Mouse (Mus musculus) CH12.LX (cell line): ENCODE results near the gene Vmn2r102. TPM values are rescaled to one million over a fixed set of nuclear protein-coding genes. Genes with fewer than 3 reads are reported as not detected.

ENCODE experiments used
- DNase-seq: peaks from one replicate; pipeline ENCODE4 v3.0.0-alpha.2; 2013; ENCODE audit errors: extremely low read depth
- H3K27ac ChIP-seq: 2 replicates; pipeline ENCODE4 v1.5.1; 2012; ENCODE audit warnings: low read depth, mild to moderate bottlenecking, control low read depth, moderate library complexity; ENCODE audit not compliant: insufficient read depth
- H3K27me3 ChIP-seq: replicated peaks from 2 replicates; pipeline ENCODE3; 2012; ENCODE audit warnings: inconsistent platforms
- H3K36me3 ChIP-seq, 2 experiments: replicated peaks in 1 of 2; 2 replicates each; pipeline versions ENCODE3 to v1.6.1; 2012; ENCODE audit warnings: inconsistent platforms in 1 of 2, low read length in 1 of 2, mild to moderate bottlenecking in 1 of 2, mixed read lengths in 1 of 2, moderate library complexity in 1 of 2; ENCODE audit not compliant: control insufficient read depth in 1 of 2, insufficient read depth in 1 of 2
- H3K4me1 ChIP-seq, 2 experiments: 2 replicates each; pipeline ENCODE4 v1.6.1; 2012; ENCODE audit warnings: inconsistent platforms in 1 of 2, moderate library complexity in 1 of 2; ENCODE audit not compliant: insufficient read depth in 2 of 2, control insufficient read depth in 1 of 2
- H3K4me2 ChIP-seq: 2 replicates; pipeline ENCODE4 v1.6.1; 2012; ENCODE audit warnings: low read depth, mild to moderate bottlenecking, control low read depth; ENCODE audit not compliant: poor library complexity, insufficient read depth, severe bottlenecking
- H3K4me3 ChIP-seq, 3 experiments: fragments of 150-350 bp in 1 of 3; sonication (generic) in 1 of 3; replicated peaks in 1 of 3; 2 replicates each; pipeline versions ENCODE3 to v1.5.1; 2011 to 2012; ENCODE audit warnings: low read depth in 2 of 3, low read length in 2 of 3, mild to moderate bottlenecking in 2 of 3, moderate library complexity in 2 of 3, control low read depth in 1 of 3, improper control_type of control experiment in 1 of 3, inconsistent platforms in 1 of 3, mixed read lengths in 1 of 3; ENCODE audit not compliant: poor library complexity in 1 of 3
- H3K79me2 ChIP-seq: replicated peaks from 2 replicates; pipeline ENCODE4 v1.6.1; 2012; ENCODE audit warnings: mild to moderate bottlenecking, moderate library complexity; ENCODE audit not compliant: control insufficient read depth, poor library complexity, insufficient read depth, severe bottlenecking; ENCODE audit errors: extremely low read depth
- H3K9ac ChIP-seq: 2 replicates; pipeline ENCODE4 v1.6.1; 2012; ENCODE audit warnings: low read depth, mild to moderate bottlenecking, control low read depth, moderate library complexity; ENCODE audit not compliant: insufficient read depth
- H3K9me3 ChIP-seq: replicated peaks from 2 replicates; pipeline ENCODE3; 2012; ENCODE audit warnings: low read length, inconsistent platforms, mixed read lengths
- BHLHE40 ChIP-seq: IDR thresholded peaks from 2 replicates; pipeline ENCODE4 v1.6.1; 2011; ENCODE audit warnings: mild to moderate bottlenecking, low read depth, low read length, improper control_type of control experiment
- E2F4 ChIP-seq: IDR thresholded peaks from 2 replicates; pipeline ENCODE4 v1.6.1; 2011; ENCODE audit warnings: low read depth, low read length, improper control_type of control experiment; ENCODE audit not compliant: insufficient replicate concordance
- HCFC1 ChIP-seq: IDR thresholded peaks from 2 replicates; pipeline ENCODE4 v1.6.1; 2012; ENCODE audit warnings: low read depth, mild to moderate bottlenecking, inconsistent platforms, low read length, improper control_type of control experiment
- MAFK ChIP-seq: IDR thresholded peaks from 2 replicates; pipeline ENCODE4 v1.6.1; 2011; ENCODE audit warnings: low read length, improper control_type of control experiment; ENCODE audit not compliant: insufficient replicate concordance
- MEF2A ChIP-seq: IDR thresholded peaks from 2 replicates; pipeline ENCODE4 v1.6.1; 2014; ENCODE audit warnings: low read depth, mild to moderate bottlenecking, inconsistent platforms, low read length, improper control_type of control experiment, borderline replicate concordance
- MXI1 ChIP-seq: IDR thresholded peaks from 2 replicates; pipeline ENCODE4 v1.6.1; 2011; ENCODE audit warnings: mild to moderate bottlenecking, low read depth, low read length, improper control_type of control experiment
- NRF1 ChIP-seq: IDR thresholded peaks from 2 replicates; pipeline ENCODE4 v1.6.1; 2014; ENCODE audit warnings: low read depth, mild to moderate bottlenecking, inconsistent platforms, low read length, improper control_type of control experiment, moderate library complexity
- RCOR1 ChIP-seq: conservative IDR thresholded peaks from 2 replicates; pipeline ENCODE4 v1.6.1; 2012; ENCODE audit warnings: low read depth, mild to moderate bottlenecking, inconsistent platforms, low read length, improper control_type of control experiment
- TBP ChIP-seq: conservative IDR thresholded peaks from 2 replicates; pipeline ENCODE4 v1.6.1; 2011; ENCODE audit warnings: low read depth, low read length, improper control_type of control experiment
- TCF12 ChIP-seq: IDR thresholded peaks from 2 replicates; pipeline ENCODE4 v1.6.1; 2014; ENCODE audit warnings: low read depth, mild to moderate bottlenecking, inconsistent platforms, low read length, improper control_type of control experiment
- UBTF ChIP-seq: IDR thresholded peaks from 2 replicates; pipeline ENCODE4 v1.6.1; 2012; ENCODE audit warnings: low read depth, mild to moderate bottlenecking, inconsistent platforms, low read length, improper control_type of control experiment, moderate library complexity
- ZKSCAN1 ChIP-seq: IDR thresholded peaks from 2 replicates; pipeline ENCODE4 v1.6.1; 2012; ENCODE audit warnings: low read depth, inconsistent platforms, low read length, improper control_type of control experiment, borderline replicate concordance
- dilution Hi-C: fragments of 300-500 bp; cut with MboI; formaldehyde crosslinking; loops from 2 replicates; pipeline ENCODE4 v1.14.3; 2020; ENCODE audit warnings: low sequenced_read_pairs; ENCODE audit not compliant: extremely low pct_unique_long_range_greater_than_20kb, extremely low pct_ligation_motif_present
- in situ Hi-C: fragments of 300-500 bp; cut with MboI; formaldehyde crosslinking; loops from 3 replicates; pipeline ENCODE4 v1.14.3; 2019; ENCODE audit warnings: low sequenced_read_pairs, low pct_ligation_motif_present, low pct_unique_long_range_greater_than_20kb, mixed read lengths
- polyA plus RNA-seq: library from polyadenylated mRNA; unstranded; fragments of >175 nt; gene quantifications from 2 replicates; pipeline ENCODE4 v1.2.1, GENCODE M21; 2012; ENCODE audit warnings: low read depth; ENCODE audit not compliant: insufficient read length
- total RNA-seq, 2 experiments: library from RNA; depleted of rRNA; stranded (reverse); fragments of 300-350 nt in 1 of 2; fragments of >200 nt in 1 of 2; gene quantifications; 2 replicates each; pipeline ENCODE4 v1.2.3; 2012 to 2014

Gene Vmn2r102
- total and polyA plus RNA-seq, 3 experiments, result not detected

DNA sequence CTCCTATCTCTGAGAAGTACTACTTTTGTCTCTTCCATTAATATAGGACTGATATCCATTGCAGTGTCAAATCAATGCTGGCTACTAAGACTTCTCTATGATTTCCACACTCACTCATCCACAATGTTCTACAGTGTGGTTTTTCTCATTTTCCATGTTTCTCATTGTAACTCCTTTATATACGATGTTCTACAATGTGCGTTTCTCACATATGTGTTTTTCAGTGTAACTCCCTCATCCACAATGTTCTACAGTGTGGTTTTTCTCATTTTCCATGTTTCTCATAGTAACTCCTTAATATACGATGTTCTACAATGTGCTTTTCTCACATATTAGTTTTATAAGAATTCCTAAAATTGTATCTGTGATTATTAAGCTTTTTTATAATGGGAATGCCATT lies 1.7 kb upstream of the Vmn2r102 start:
- DNase-seq, result no peak
- Histone ChIP-seq H3K4me1 (no peaks in the 10 kb centered on the region), H3K27me3 (no peaks in the 10 kb centered on the region), H3K9me3 (peaks cover 2% of the 10 kb centered on the region), H3K4me2 (no peak overlapping the region), H3K4me3 (no peak overlapping the region)
- no peak for TF ChIP-seq ZKSCAN1
- TF ChIP-seq BHLHE40, result no peak
- no peak for TF ChIP-seq MXI1
- no peak for TF ChIP-seq UBTF
- no peak for TF ChIP-seq MAFK
- TF ChIP-seq HCFC1, result no peak
- TF ChIP-seq TCF12, result no peak
- no peak for TF ChIP-seq NRF1
- TF ChIP-seq TBP, result no peak
- no peak for TF ChIP-seq E2F4
- TF ChIP-seq RCOR1, result no peak
- TF ChIP-seq, all 38 proteins: peak for 0
- H3K36me3 ChIP-seq, result no peaks in the 10 kb centered on the region
- no peak overlapping the region for H3K27ac ChIP-seq
- H3K79me2 ChIP-seq, result no peaks in the 10 kb centered on the region
- no peak overlapping the region for H3K9ac ChIP-seq
- in situ Hi-C loops, result no loop called here
- dilution Hi-C loops, result no loop called here

DNA sequence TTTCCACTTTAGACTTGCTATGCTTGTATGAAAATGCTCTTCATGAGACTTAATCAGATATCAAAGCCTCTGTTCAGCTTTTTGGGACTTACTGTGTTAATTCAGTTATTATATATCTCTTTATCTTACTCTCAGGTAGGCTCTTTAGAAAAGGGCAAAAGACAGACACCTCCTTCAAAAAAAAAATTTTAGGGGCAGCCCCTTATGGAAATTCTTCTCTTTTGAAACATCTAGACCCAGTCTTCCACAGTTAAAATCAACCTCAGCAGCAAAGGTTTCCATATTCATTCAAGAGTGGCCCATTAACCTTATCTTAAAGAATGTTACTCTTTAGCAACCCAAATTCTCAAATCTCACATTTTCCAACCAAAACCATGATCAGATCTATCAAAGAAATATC lies 31.9 kb downstream of the Vmn2r102 start:
- in situ Hi-C loops (no loop called here), dilution Hi-C loops (no loop called here)
- Histone ChIP-seq H3K4me2 (no peak overlapping the region), H3K27ac (no peak overlapping the region), H3K79me2 (no peaks in the 10 kb centered on the region), H3K4me1 (no peaks in the 10 kb centered on the region), H3K36me3 (no peaks in the 10 kb centered on the region), H3K9ac (no peak overlapping the region), H3K4me3 (no peak overlapping the region), H3K9me3 (peaks cover 10% of the 10 kb centered on the region)
- DNase-seq, result no peak
- TF ChIP-seq MEF2A (no peak), BHLHE40 (no peak)
- TF ChIP-seq, all 38 proteins: peak for 0
- H3K27me3 ChIP-seq, result no peaks in the 10 kb centered on the region

Other genes starting within 250 kb of the Vmn2r102 start
- not detected in 2 replicates for gene Vmn2r100, start 155.6 kb upstream of the Vmn2r102 start, total RNA-seq (2012; rRNA removed)
- not detected in 2 replicates for gene Vmn2r100, start 155.6 kb upstream of the Vmn2r102 start, total RNA-seq (2014; rRNA removed)
- not detected in 2 replicates for gene Vmn2r100, start 155.6 kb upstream of the Vmn2r102 start, polyA plus RNA-seq
- not detected in 2 replicates for gene Vmn2r101, start 83.1 kb upstream of the Vmn2r102 start, total RNA-seq (2012; rRNA removed)
- not detected in 2 replicates for gene Vmn2r101, start 83.1 kb upstream of the Vmn2r102 start, total RNA-seq (2014; rRNA removed)
- not detected in 2 replicates for gene Vmn2r101, start 83.1 kb upstream of the Vmn2r102 start, polyA plus RNA-seq
- gene Vmn2r103, start 113.0 kb downstream of the Vmn2r102 start, total RNA-seq (2012; rRNA removed), result not detected in 2 replicates
- not detected in 2 replicates for gene Vmn2r103, start 113.0 kb downstream of the Vmn2r102 start, total RNA-seq (2014; rRNA removed)
- gene Vmn2r103, start 113.0 kb downstream of the Vmn2r102 start, polyA plus RNA-seq, result not detected in 2 replicates